Mouse (Mus musculus) midbrain, postnatal 0 days (tissue): Measurements from ENCODE around the gene Psma7. TPM values are rescaled to one million over a fixed set of nuclear protein-coding genes. Genes with fewer than 3 reads are reported as not detected.
A peak's percentile ranks its signal among the peaks of the same experiment; 100 is the strongest.

ENCODE experiments used
- ATAC-seq: fragments of 200-750 bp; cut with Nextera tagmentation; 2 replicates; pipeline ENCODE4 v1.8.0; 2017; ENCODE audit warnings: moderate number of reproducible peaks, mild to moderate bottlenecking, moderate TSS enrichment, moderate library complexity; ENCODE audit not compliant: low FRiP score
- DNase-seq: peaks from one replicate; pipeline ENCODE4 v3.0.0-alpha.2; 2015; ENCODE audit warnings: low spot score
- H3K27ac ChIP-seq: fragments of 300-500 bp; sonication (generic); 2 replicates; pipeline ENCODE4 v1.5.1; 2014; ENCODE audit warnings: low read depth, mild to moderate bottlenecking, low read length, mixed read lengths
- H3K27me3 ChIP-seq: fragments of 300-500 bp; sonication (generic); 2 replicates; pipeline ENCODE4 v1.6.1; 2014; ENCODE audit warnings: low read length, control low read depth, mixed read lengths; ENCODE audit not compliant: insufficient read depth
- H3K36me3 ChIP-seq: fragments of 300-500 bp; sonication (generic); 2 replicates; pipeline ENCODE4 v1.6.1; 2014; ENCODE audit warnings: low read length, control low read depth, mixed read lengths; ENCODE audit not compliant: insufficient read depth
- H3K4me1 ChIP-seq: fragments of 300-500 bp; sonication (generic); 2 replicates; pipeline ENCODE4 v1.6.1; 2014; ENCODE audit warnings: mild to moderate bottlenecking, control low read depth, antibody characterized with exemption, low read length, mixed read lengths; ENCODE audit not compliant: insufficient read depth
- H3K4me2 ChIP-seq: fragments of 300-500 bp; sonication (generic); 2 replicates; pipeline ENCODE4 v1.6.1; 2014; ENCODE audit warnings: low read depth, mild to moderate bottlenecking, low read length, mixed read lengths; ENCODE audit not compliant: poor library complexity, severe bottlenecking
- H3K4me3 ChIP-seq: fragments of 300-500 bp; sonication (generic); 2 replicates; pipeline ENCODE4 v1.5.1; 2014; ENCODE audit warnings: low read depth, mild to moderate bottlenecking, low read length, moderate library complexity
- H3K9ac ChIP-seq: fragments of 300-500 bp; sonication (generic); replicated peaks from 2 replicates; pipeline ENCODE4 v1.6.1; 2014; ENCODE audit warnings: mild to moderate bottlenecking, low read length, moderate library complexity, mixed read lengths; ENCODE audit not compliant: poor library complexity, severe bottlenecking
- H3K9me3 ChIP-seq: fragments of 300-500 bp; sonication (generic); 2 replicates; pipeline ENCODE4 v1.6.1; 2016; ENCODE audit warnings: low read length, control low read depth
- CTCF ChIP-seq: IDR thresholded peaks from 2 replicates; pipeline ENCODE4 v1.5.1; 2016; ENCODE audit warnings: antibody characterized with exemption, mild to moderate bottlenecking
- WGBS: fragments of 180-500 bp; shearing (Covaris S2); extraction: QIAGEN DNeasy Blood & Tissue Kit; methylation state at CpG from one replicate; pipeline ENCODE4 v1.1.7; 2014; 5-methylcytosine and 5-hydroxymethylcytosine counted together
- polyA plus RNA-seq: library from polyadenylated mRNA; unstranded; fragments of >200 nt; fragmentation: Nextera tagmentation; extraction: Ambion mirVana; gene quantifications from 2 replicates; pipeline ENCODE4 v1.2.1, GENCODE M21; 2015
- total RNA-seq: library from RNA; depleted of rRNA; stranded (reverse); fragments of >200 nt; gene quantifications from 2 replicates; pipeline ENCODE4 v1.2.3, GENCODE M21; 2014

Psma7 gene
- total and polyA plus RNA-seq, 2 experiments from 2014 or later: 197 to 584 TPM

GRCm38 (mm10) chr2:180034753-180035152 is 7.5 kb downstream of the Psma7 start:
- Histone ChIP-seq H3K9me3 (no peaks in the 10 kb centered on the region), H3K27ac (no peak overlapping the region), H3K36me3 (peaks cover 69% of the 10 kb centered on the region), H3K27me3 (no peaks in the 10 kb centered on the region), H3K9ac (no peak overlapping the region), H3K4me1 (0 out of 2 replicates have a peak, but pooled peaks cover 2% of the 10 kb centered on the region), H3K4me3 (no peak overlapping the region), H3K4me2 (no peak overlapping the region)
- DNase-seq (no peak), ATAC-seq (no peak)
- TF ChIP-seq CTCF: no peak
- WGBS: 87% methylated on average over 5 of the region's 5 CpGs

GRCm38 (mm10) chr2:180033956-180034355 is 8.3 kb downstream of the Psma7 start:
- Histone ChIP-seq H3K27ac (no peak overlapping the region), H3K4me2 (no peak overlapping the region), H3K4me1 (no peaks in the 10 kb centered on the region), H3K4me3 (no peak overlapping the region), H3K27me3 (no peaks in the 10 kb centered on the region), H3K36me3 (peaks cover 75% of the 10 kb centered on the region), H3K9me3 (no peaks in the 10 kb centered on the region), H3K9ac (no peak overlapping the region)
- DNase-seq: no peak
- no peak for ATAC-seq
- no peak for TF ChIP-seq CTCF
- 70% methylated on average over 3 of the region's 3 CpGs for WGBS

- Histone ChIP-seq H3K4me1 (no peaks in the 10 kb centered on the region), H3K4me3 (no peak overlapping the region), H3K4me2 (no peak overlapping the region), H3K27ac (no peak overlapping the region), H3K9ac (no peak overlapping the region), H3K9me3 (no peaks in the 10 kb centered on the region), H3K27me3 (no peaks in the 10 kb centered on the region), H3K36me3 (peaks cover 74% of the 10 kb centered on the region)
- no peak for ATAC-seq
- no peak for TF ChIP-seq CTCF
- DNase-seq: no peak
- 84% methylated on average over 3 of the region's 3 CpGs for WGBS
Measured at GRCm38 (mm10) chr2:180032925-180033324, 9.3 kb downstream of the Psma7 start.

DNA sequence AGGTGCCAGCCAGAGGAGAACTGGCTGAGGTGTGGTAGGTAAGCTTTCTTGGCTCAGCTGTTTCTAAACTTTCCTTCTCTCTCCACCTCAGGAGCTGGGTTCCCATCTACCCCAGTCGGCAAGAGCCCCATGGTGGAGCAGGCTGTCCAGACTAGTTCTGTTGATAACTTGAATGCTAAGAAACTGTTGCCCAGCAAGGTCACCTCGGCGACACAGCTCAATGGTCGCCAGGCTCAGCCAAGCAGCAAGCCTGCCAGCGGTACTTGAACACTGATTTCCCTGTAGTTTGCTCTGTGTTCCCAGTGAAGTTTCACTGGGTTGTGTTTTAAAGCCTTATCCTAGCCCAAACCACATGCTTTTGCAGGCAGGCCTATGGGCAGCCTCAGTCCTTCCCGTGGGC is 11.0 kb downstream of the Psma7 start:
- WGBS: 82% methylated on average over 6 of the region's 6 CpGs
- TF ChIP-seq CTCF: no peak
- Histone ChIP-seq H3K4me2 (no peak overlapping the region), H3K9me3 (no peaks in the 10 kb centered on the region), H3K27ac (no peak overlapping the region), H3K4me1 (peaks cover 13% of the 10 kb centered on the region; the same call in 1 of the 2 replicates), H3K9ac (no peak overlapping the region), H3K36me3 (peaks cover 62% of the 10 kb centered on the region), H3K4me3 (no peak overlapping the region), H3K27me3 (no peaks in the 10 kb centered on the region)
- ATAC-seq: no peak
- no peak for DNase-seq

- Histone ChIP-seq H3K36me3 (peaks cover 43% of the 10 kb centered on the region), H3K27ac (no peak overlapping the region), H3K4me3 (no peak overlapping the region), H3K27me3 (no peaks in the 10 kb centered on the region), H3K4me1 (peaks cover 18% of the 10 kb centered on the region; the same call in 1 of the 2 replicates), H3K9ac (no peak overlapping the region), H3K9me3 (no peaks in the 10 kb centered on the region), H3K4me2 (peak overlapping the region; percentile 99)
- DNase-seq: no peak
- no peak for ATAC-seq
- TF ChIP-seq CTCF: no peak
- 75% methylated on average over 9 of the region's 9 CpGs for WGBS
Measured at GRCm38 (mm10) chr2:180027768-180028167, 14.5 kb downstream of the Psma7 start.

- peak overlapping the region; percentile 96 for H3K27ac ChIP-seq
- peak overlapping the region; percentile 91 for H3K9ac ChIP-seq
- ATAC-seq: no peak
- H3K9me3 ChIP-seq: no peaks in the 10 kb centered on the region
- H3K4me3 ChIP-seq: peak overlapping the region; percentile 97
- H3K4me2 ChIP-seq: peak overlapping the region; percentile 99
- TF ChIP-seq CTCF: no peak
- no peak for DNase-seq
- WGBS: 3% methylated on average over 6 of the region's 6 CpGs
- H3K4me1 ChIP-seq: peaks cover 18% of the 10 kb centered on the region; the same call in 1 of the 2 replicates
- H3K36me3 ChIP-seq: peaks cover 24% of the 10 kb centered on the region
- peaks cover 4% of the 10 kb centered on the region; the same call in 1 of the 2 replicates for H3K27me3 ChIP-seq
Measured at GRCm38 (mm10) chr2:180025861-180026200, 16.4 kb downstream of the Psma7 start.
